Mouse (Mus musculus) olfactory bulb, adult 2 months (tissue): ENCODE data around the gene Otof.

ENCODE experiments used
- CTCF ChIP-seq: fragments of 200-500 bp; IDR thresholded peaks from 2 replicates; pipeline ENCODE4 v1.5.1; 2012; ENCODE audit warnings: low read depth, mild to moderate bottlenecking, low read length, moderate library complexity; ENCODE audit not compliant: insufficient read depth
- POLR2A ChIP-seq: fragments of 200-500 bp; IDR thresholded peaks from 2 replicates; pipeline ENCODE4 v1.6.1; 2012; ENCODE audit warnings: mild to moderate bottlenecking, low read depth, low read length, moderate library complexity; ENCODE audit not compliant: insufficient read depth

DNA sequence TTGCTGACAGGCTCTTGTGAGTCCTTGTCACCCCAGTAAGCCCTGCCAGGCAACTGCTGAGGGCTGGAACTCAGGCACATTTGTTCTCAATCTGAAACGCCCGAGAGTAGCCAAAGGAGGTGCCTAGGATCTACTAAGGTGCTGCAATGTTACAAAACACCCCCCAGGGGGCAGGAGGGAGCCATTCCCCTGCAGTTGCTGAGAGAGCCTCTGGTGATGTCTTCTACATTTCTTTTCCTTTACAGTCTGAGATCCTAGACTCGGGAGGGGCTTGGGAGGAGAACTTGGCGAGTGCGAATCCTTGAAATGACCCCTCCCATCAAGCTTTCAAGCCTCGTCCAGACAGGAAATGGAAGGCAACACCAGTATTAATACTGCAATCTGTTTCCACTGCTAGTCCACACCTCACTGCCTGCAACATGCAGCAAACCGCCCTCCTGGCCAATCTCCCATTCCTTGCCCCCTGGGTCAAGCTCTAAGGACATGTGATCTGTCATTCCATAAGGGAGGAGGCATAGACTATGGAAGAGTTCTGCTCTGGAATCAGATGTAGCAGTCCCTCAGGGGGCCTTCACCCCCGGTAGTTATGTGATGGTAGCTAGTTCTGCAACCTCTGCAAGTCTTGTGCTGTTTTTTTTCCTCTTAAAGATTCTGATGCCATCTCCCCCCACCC is 38.0 kb downstream of the Otof start:
- no peak for TF ChIP-seq POLR2A
- TF ChIP-seq CTCF, result peak; percentile 59
